Mouse (Mus musculus): Measurements from ENCODE around the gene Pafah2. TPM values are rescaled to one million over a fixed set of nuclear protein-coding genes. Genes with fewer than 3 reads are reported as not detected.

The Pafah2 gene
- polyA plus RNA-seq, 1 experiment from 2014 or later = 14.3 TPM

DNA sequence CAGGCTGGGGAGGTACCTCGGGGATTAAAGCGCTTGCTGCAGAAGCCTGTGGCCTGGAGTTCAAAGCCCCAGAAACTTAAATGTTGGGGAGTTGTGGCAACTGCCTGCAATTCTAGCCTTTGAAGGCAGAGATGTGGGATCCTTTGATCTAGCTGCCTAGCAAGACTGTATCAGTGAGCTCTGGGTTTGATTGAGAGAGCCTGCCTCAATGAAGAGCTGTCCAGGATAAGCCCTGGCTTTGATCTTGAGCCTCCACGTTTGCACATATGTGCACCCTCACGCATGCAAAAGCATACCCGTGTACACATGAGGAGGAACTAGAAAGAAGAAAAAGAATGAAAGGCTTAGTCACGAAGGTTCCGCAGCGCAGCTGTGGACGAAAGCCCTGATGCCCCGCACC is 40.5 kb downstream of the Pafah2 start:
- no peak overlapping the region for H3K9ac ChIP-seq (replicated peaks)
- H3K4me3 ChIP-seq (ENCODE audit: low read depth, low read length) = no peak overlapping the region
- DNase-seq (no peak), ATAC-seq (no peak)
- no peak overlapping the region for H3K4me2 ChIP-seq (ENCODE audit: low read depth, low read length)
- no peaks in the 10 kb centered on the region for H3K36me3 ChIP-seq (replicated peaks; ENCODE audit: insufficient read depth, low read length)
- no peak overlapping the region for H3K27ac ChIP-seq (ENCODE audit: low read depth)
- H3K9me3 ChIP-seq (ENCODE audit: low read length) = no peaks in the 10 kb centered on the region
- H3K4me1 ChIP-seq (ENCODE audit: insufficient read depth) = peaks cover 9% of the 10 kb centered on the region
- WGBS (ENCODE audit: insufficient replicate concordance) = 77% methylated on average over 10 of the region's 10 CpGs
- TF ChIP-seq EP300 (IDR thresholded peaks at IDR 0.05; ENCODE audit: low read depth) = no peak
- TF ChIP-seq CTCF (IDR thresholded peaks at IDR 0.05; ENCODE audit: low read depth) = no peak
- no peaks in the 10 kb centered on the region for H3K27me3 ChIP-seq (ENCODE audit: insufficient read depth, low read length)

DNA sequence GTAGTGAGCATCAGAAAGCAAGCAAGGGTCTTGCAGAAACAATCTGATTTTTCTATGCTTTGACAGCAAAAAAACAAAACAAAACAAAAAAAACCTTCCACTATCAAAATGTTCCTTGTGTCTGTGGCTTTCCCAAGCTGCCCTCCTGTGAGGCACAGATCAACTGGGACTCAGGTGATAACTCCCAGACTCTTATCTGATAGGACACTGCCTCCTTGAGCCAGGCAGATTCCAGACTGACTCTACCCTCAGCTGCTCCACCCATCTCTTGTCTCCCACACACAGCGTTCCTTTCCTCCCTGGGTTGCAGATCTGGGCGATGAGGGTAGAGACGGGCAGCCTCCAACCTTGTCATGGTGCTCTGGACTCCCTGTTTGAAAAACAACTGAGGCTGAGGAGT is 43.0 kb downstream of the Pafah2 start:
- Histone ChIP-seq H3K4me3 (ENCODE audit: low read depth, low read length) (no peak overlapping the region), H3K4me1 (ENCODE audit: insufficient read depth) (peaks cover 9% of the 10 kb centered on the region), H3K27me3 (ENCODE audit: insufficient read depth, low read length) (no peaks in the 10 kb centered on the region), H3K27ac (ENCODE audit: low read depth) (no peak overlapping the region), H3K36me3 (replicated peaks; ENCODE audit: insufficient read depth, low read length) (no peaks in the 10 kb centered on the region), H3K9ac (replicated peaks) (no peak overlapping the region), H3K4me2 (ENCODE audit: low read depth, low read length) (peak overlapping the region; percentile 32; the same call in 1 of the 2 replicates), H3K9me3 (ENCODE audit: low read length) (no peaks in the 10 kb centered on the region)
- TF ChIP-seq EP300 (IDR thresholded peaks at IDR 0.05; ENCODE audit: low read depth) = peak; percentile 94
- no peak for TF ChIP-seq CTCF (IDR thresholded peaks at IDR 0.05; ENCODE audit: low read depth)
- WGBS (ENCODE audit: insufficient replicate concordance) = 60% methylated on average over 3 of the region's 3 CpGs
- ATAC-seq = peak; percentile 91
- peak; percentile 27 for DNase-seq

DNA sequence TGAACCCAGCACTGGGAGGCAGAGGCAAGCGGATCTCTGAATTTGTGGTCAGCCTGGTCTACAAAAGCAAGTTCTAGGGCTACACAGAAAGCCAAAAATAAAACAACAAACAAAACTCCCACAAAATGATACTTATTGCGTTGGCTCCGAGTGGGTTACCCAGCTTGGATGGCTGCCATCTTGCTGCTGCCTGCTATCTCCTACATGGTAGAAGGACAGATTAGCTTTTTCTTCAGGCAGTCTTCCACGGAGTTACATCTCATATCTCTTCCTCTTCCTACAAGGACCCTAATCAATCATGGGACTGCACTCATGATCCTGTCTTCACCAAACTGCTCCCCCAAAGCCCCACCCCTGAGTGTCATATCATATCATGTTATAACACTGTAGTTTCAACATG is 43.8 kb downstream of the Pafah2 start:
- no peaks in the 10 kb centered on the region for H3K36me3 ChIP-seq (replicated peaks; ENCODE audit: insufficient read depth, low read length)
- no peak overlapping the region for H3K4me2 ChIP-seq (ENCODE audit: low read depth, low read length)
- no peaks in the 10 kb centered on the region for H3K9me3 ChIP-seq (ENCODE audit: low read length)
- H3K4me3 ChIP-seq (ENCODE audit: low read depth, low read length) = no peak overlapping the region
- no peak for DNase-seq
- H3K4me1 ChIP-seq (ENCODE audit: insufficient read depth) = peaks cover 9% of the 10 kb centered on the region
- no peak overlapping the region for H3K27ac ChIP-seq (ENCODE audit: low read depth)
- ATAC-seq = no peak
- TF ChIP-seq CTCF (IDR thresholded peaks at IDR 0.05; ENCODE audit: low read depth) (no peak), EP300 (IDR thresholded peaks at IDR 0.05; ENCODE audit: low read depth) (peak; percentile 12; the same call in 1 of the 2 replicates)
- H3K27me3 ChIP-seq (ENCODE audit: insufficient read depth, low read length) = no peaks in the 10 kb centered on the region
- WGBS (ENCODE audit: insufficient replicate concordance) = 59% methylated on average over 4 of the region's 4 CpGs
- H3K9ac ChIP-seq (replicated peaks) = no peak overlapping the region

DNA sequence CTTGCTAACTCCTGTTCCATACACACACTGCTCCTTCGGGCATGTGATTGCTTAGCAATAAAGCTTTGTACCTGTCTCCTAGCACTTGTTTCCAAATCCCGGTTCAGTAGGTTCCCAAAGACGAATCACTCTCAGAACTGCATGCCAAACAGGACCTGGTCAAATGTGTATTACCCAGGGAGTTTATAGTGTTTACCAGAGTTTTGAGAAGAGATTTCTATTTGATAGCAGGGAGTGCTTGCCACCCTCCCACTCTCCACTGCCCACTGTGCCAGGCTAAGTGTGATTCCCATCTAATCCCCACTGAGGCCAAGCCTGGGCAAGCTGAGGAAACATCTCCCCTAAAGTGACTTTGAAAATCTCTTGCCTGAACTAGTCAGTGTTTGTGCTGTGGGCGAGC is 46.1 kb downstream of the Pafah2 start:
- no peak overlapping the region for H3K9ac ChIP-seq (replicated peaks)
- no peaks in the 10 kb centered on the region for H3K27me3 ChIP-seq (ENCODE audit: insufficient read depth, low read length)
- no peak overlapping the region for H3K27ac ChIP-seq (ENCODE audit: low read depth)
- peaks cover 9% of the 10 kb centered on the region for H3K4me1 ChIP-seq (ENCODE audit: insufficient read depth)
- WGBS (ENCODE audit: insufficient replicate concordance) = 79% methylated on average over 4 of the region's 4 CpGs
- H3K4me3 ChIP-seq (ENCODE audit: low read depth, low read length) = no peak overlapping the region
- DNase-seq (no peak), ATAC-seq (no peak)
- no peaks in the 10 kb centered on the region for H3K9me3 ChIP-seq (ENCODE audit: low read length)
- no peaks in the 10 kb centered on the region for H3K36me3 ChIP-seq (replicated peaks; ENCODE audit: insufficient read depth, low read length)
- H3K4me2 ChIP-seq (ENCODE audit: low read depth, low read length) = no peak overlapping the region
- TF ChIP-seq EP300 (IDR thresholded peaks at IDR 0.05; ENCODE audit: low read depth) (no peak), CTCF (IDR thresholded peaks at IDR 0.05; ENCODE audit: low read depth) (no peak)

DNA sequence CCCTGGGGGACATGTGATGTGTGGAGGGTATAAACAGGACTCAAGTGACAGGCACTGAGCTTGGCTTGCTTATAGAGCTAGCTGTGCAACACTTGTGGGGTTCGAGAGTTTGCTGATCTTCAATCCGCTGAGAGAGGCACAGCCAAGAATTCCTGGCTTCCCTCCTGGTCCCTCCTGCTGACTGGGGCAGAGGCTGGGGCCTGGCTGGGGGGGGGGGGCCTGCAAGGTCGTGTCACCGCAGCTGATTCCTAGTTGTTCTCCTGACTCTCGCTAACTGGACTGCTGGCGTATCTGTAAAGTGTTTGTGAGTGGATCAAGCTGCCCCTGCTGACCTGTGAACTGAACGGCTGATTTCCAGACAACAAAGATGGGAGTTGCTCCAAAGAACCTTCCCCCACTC is 47.5 kb downstream of the Pafah2 start:
- WGBS (ENCODE audit: insufficient replicate concordance) = 55% methylated on average over 7 of the region's 7 CpGs
- no peak for ATAC-seq
- H3K27me3 ChIP-seq (ENCODE audit: insufficient read depth, low read length) = 0 out of 2 replicates have a peak, but pooled peaks cover 2% of the 10 kb centered on the region

DNA sequence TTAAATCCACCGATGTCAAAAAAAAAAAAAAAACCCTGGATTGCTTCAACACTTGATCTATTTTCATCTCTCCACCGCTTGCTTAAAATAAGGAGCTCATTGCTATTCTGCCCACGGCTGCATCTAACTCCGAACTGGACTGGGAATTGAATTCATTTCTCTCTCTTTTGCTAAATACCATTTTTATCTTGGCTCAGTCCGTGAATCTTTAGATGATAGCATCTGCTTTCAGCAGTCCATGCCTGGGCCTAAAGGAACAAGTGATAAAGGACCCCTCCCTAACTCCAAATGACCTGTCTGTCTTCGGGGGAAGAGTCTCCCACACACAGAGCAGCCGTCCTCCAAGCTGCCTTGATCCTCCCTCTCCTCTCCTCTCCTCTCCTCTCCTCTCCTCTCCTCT is 48.8 kb downstream of the Pafah2 start:
- 0 out of 2 replicates have a peak, but pooled peaks cover 2% of the 10 kb centered on the region for H3K27me3 ChIP-seq (ENCODE audit: insufficient read depth, low read length)
- H3K4me2 ChIP-seq (ENCODE audit: low read depth, low read length) = no peak overlapping the region
- no peaks in the 10 kb centered on the region for H3K9me3 ChIP-seq (ENCODE audit: low read length)
- 64% methylated on average over 7 of the region's 7 CpGs for WGBS (ENCODE audit: insufficient replicate concordance)
- no peaks in the 10 kb centered on the region for H3K36me3 ChIP-seq (replicated peaks; ENCODE audit: insufficient read depth, low read length)
- ATAC-seq (no peak), DNase-seq (no peak)
- no peak overlapping the region for H3K9ac ChIP-seq (replicated peaks)
- TF ChIP-seq CTCF (IDR thresholded peaks at IDR 0.05; ENCODE audit: low read depth) (no peak), EP300 (IDR thresholded peaks at IDR 0.05; ENCODE audit: low read depth) (no peak)
- no peak overlapping the region for H3K4me3 ChIP-seq (ENCODE audit: low read depth, low read length)
- H3K27ac ChIP-seq (ENCODE audit: low read depth) = no peak overlapping the region
- H3K4me1 ChIP-seq (ENCODE audit: insufficient read depth) = peaks cover under 1% of the 10 kb centered on the region; the same call in 1 of the 2 replicates

More for the DNA sequence above, 47.5 kb downstream of the Pafah2 start:
- Histone ChIP-seq H3K27ac (ENCODE audit: low read depth) (no peak overlapping the region), H3K9me3 (ENCODE audit: low read length) (no peaks in the 10 kb centered on the region), H3K9ac (replicated peaks) (no peak overlapping the region), H3K4me3 (ENCODE audit: low read depth, low read length) (no peak overlapping the region), H3K4me1 (ENCODE audit: insufficient read depth) (peaks cover 9% of the 10 kb centered on the region), H3K36me3 (replicated peaks; ENCODE audit: insufficient read depth, low read length) (no peaks in the 10 kb centered on the region), H3K4me2 (ENCODE audit: low read depth, low read length) (no peak overlapping the region)
- no peak for DNase-seq
- TF ChIP-seq EP300 (IDR thresholded peaks at IDR 0.05; ENCODE audit: low read depth) (no peak), CTCF (IDR thresholded peaks at IDR 0.05; ENCODE audit: low read depth) (no peak)

DNA sequence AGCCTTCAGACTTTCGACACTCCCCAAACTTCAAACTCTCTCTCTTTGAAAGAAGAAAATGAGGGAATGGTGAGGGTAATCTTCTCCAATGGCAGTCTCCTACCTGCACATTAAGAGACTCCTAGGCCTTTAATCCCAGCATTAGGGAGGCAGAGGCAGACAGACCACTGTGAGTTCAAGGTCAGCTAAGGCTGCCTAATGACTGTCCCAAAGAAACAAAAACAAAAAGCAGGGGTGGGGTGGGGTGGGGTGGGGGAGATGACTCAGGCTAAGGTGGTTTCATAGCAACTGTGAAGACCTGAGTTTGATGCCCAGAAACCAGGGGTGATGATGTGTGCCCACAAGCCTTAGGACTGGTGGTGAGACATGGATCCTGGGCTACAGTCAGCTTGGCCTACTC is 49.4 kb downstream of the Pafah2 start:
- Histone ChIP-seq H3K4me2 (ENCODE audit: low read depth, low read length) (no peak overlapping the region), H3K27ac (ENCODE audit: low read depth) (no peak overlapping the region), H3K36me3 (replicated peaks; ENCODE audit: insufficient read depth, low read length) (no peaks in the 10 kb centered on the region), H3K27me3 (ENCODE audit: insufficient read depth, low read length) (0 out of 2 replicates have a peak, but pooled peaks cover 2% of the 10 kb centered on the region), H3K9ac (replicated peaks) (no peak overlapping the region), H3K9me3 (ENCODE audit: low read length) (no peaks in the 10 kb centered on the region), H3K4me3 (ENCODE audit: low read depth, low read length) (no peak overlapping the region), H3K4me1 (ENCODE audit: insufficient read depth) (no peaks in the 10 kb centered on the region)
- no peak for ATAC-seq
- TF ChIP-seq CTCF (IDR thresholded peaks at IDR 0.05; ENCODE audit: low read depth) (no peak), EP300 (IDR thresholded peaks at IDR 0.05; ENCODE audit: low read depth) (no peak)
- WGBS (ENCODE audit: insufficient replicate concordance) = 76% methylated on average over 1 of the region's 1 CpGs
- no peak for DNase-seq

Measured in liver, postnatal 0 days (tissue).